Mouse (Mus musculus): ENCODE measurements around the gene Pmm2. TPM values are rescaled to one million over a fixed set of nuclear protein-coding genes. Genes with fewer than 3 reads are reported as not detected.

Pmm2 gene
- polyA plus RNA-seq, 1 experiment from 2014 or later = 58.7 TPM

GRCm38 (mm10) chr16:8630419-8630818, 7.1 kb upstream of the Pmm2 start:
- Histone ChIP-seq H3K4me3 (no peak overlapping the region), H3K27ac (replicated peaks) (no peak overlapping the region), H3K4me1 (peaks cover 3% of the 10 kb centered on the region; the same call in 1 of the 2 replicates), H3K27me3 (replicated peaks; ENCODE audit: low read depth, poor library complexity, severe bottlenecking) (no peaks in the 10 kb centered on the region), H3K36me3 (replicated peaks) (peaks cover 46% of the 10 kb centered on the region), H3K9me3 (no peaks in the 10 kb centered on the region)
- no peak for DNase-seq (ENCODE audit: low spot score)
- 87% methylated on average over 2 of the region's 2 CpGs for WGBS

DNA sequence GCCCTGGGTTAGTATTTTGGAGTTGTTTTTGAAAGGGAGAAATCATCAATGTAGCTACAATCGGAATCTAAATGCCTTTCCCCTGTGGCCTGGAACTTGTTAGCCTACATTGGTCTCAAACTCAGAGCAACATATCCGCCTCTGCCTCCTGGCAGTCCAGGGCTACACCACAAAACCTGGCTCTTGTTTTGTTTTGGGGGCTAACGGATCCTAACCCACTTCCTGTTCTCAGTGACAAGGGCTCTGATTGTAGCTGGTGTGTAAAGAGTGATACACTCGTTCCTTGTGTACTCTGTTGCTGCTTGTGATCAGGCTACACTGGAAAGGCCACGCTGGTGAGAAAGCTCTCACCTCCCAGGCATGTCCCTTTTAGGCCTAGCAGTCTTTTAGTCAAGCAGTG, 6.0 kb upstream of the Pmm2 start:
- H3K4me1 ChIP-seq = peaks cover 12% of the 10 kb centered on the region
- WGBS = 84% methylated on average over 5 of the region's 5 CpGs
- no peaks in the 10 kb centered on the region for H3K9me3 ChIP-seq
- peaks cover 53% of the 10 kb centered on the region for H3K36me3 ChIP-seq (replicated peaks)
- DNase-seq (ENCODE audit: low spot score) = no peak
- no peak overlapping the region for H3K27ac ChIP-seq (replicated peaks)
- no peak overlapping the region for H3K4me3 ChIP-seq
- H3K27me3 ChIP-seq (replicated peaks; ENCODE audit: low read depth, poor library complexity, severe bottlenecking) = no peaks in the 10 kb centered on the region

DNA sequence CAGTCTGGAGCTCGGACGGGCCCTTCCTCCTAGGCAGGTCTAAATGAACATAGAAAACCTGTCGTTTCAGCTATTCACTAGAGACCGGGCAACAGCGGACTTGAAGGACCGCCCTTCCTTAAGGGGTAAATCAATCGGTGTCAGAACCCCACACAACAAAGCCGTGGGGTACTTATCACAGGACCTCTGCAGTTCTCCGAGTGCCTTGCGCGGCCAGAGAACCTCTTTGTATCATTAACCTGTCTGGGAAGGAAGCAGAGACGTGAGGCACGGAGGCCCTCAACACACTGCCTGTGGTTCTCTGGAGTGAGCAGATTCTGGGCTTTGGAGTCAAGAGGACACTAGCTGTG, 632 bp upstream of the Pmm2 start:
- peak overlapping the region; percentile 93 for H3K27ac ChIP-seq (replicated peaks)
- H3K4me3 ChIP-seq = peak overlapping the region; percentile 75
- peaks cover 49% of the 10 kb centered on the region for H3K36me3 ChIP-seq (replicated peaks)
- no peaks in the 10 kb centered on the region for H3K9me3 ChIP-seq
- peaks cover 24% of the 10 kb centered on the region for H3K4me1 ChIP-seq
- no peaks in the 10 kb centered on the region for H3K27me3 ChIP-seq (replicated peaks; ENCODE audit: low read depth, poor library complexity, severe bottlenecking)
- WGBS = under 1% methylated on average over 13 of the region's 13 CpGs
- no peak for DNase-seq (ENCODE audit: low spot score)

DNA sequence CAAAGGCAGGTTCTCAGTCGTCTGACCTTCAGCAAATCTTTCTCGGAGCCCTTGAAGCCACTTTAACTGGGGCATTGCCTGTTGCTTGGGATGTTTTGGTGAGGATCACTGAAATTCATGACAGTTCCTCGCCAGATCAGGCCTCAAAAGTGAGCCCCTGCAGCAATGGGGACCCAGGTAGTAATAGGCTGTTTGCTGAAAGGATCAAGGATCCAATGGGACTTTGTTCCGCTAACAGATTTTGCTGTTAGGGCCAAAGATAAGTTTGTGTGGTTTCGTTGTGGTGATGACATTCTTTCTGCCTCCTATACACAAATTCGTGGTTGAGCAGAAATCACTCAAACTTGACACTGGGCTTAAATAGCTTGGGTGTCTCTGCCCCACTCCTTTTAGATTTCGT, 657 bp downstream of the Pmm2 start:
- no peaks in the 10 kb centered on the region for H3K9me3 ChIP-seq
- peak overlapping the region; percentile 75 for H3K4me3 ChIP-seq
- WGBS = 45% methylated on average over 7 of the region's 7 CpGs
- DNase-seq (ENCODE audit: low spot score) = no peak
- H3K4me1 ChIP-seq = peaks cover 24% of the 10 kb centered on the region
- peaks cover 48% of the 10 kb centered on the region for H3K36me3 ChIP-seq (replicated peaks)
- peak overlapping the region; percentile 93 for H3K27ac ChIP-seq (replicated peaks)
- no peaks in the 10 kb centered on the region for H3K27me3 ChIP-seq (replicated peaks; ENCODE audit: low read depth, poor library complexity, severe bottlenecking)

GRCm38 (mm10) chr16:8639466-8640191, 2.2 kb downstream of the Pmm2 start:
- H3K27ac ChIP-seq (replicated peaks) = no peak overlapping the region
- H3K36me3 ChIP-seq (replicated peaks) = peaks cover 52% of the 10 kb centered on the region
- no peaks in the 10 kb centered on the region for H3K27me3 ChIP-seq (replicated peaks; ENCODE audit: low read depth, poor library complexity, severe bottlenecking)
- DNase-seq (ENCODE audit: low spot score) = no peak
- H3K4me3 ChIP-seq = no peak overlapping the region
- peaks cover 24% of the 10 kb centered on the region for H3K4me1 ChIP-seq
- WGBS = 90% methylated on average over 11 of the region's 11 CpGs
- H3K9me3 ChIP-seq = no peaks in the 10 kb centered on the region

DNA sequence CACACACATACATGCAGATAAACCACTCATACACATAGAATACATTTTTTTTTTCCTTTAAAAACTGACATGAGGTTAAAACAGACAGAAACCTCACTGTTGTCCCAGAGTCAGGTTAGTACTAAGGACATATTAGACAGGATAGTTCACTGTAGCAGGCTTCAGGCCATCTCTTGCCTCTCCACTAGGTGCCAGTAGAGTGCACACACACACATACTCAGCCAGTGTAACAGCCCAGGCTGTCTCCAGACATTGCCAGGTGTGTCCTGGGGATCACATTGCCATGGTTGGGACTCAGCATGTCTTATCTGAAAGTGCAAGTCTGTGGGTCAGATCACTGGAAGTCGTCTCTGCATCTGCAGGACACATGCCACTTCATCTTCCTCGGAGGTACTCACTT, 6.4 kb downstream of the Pmm2 start:
- Histone ChIP-seq H3K4me3 (no peak overlapping the region), H3K4me1 (peaks cover 4% of the 10 kb centered on the region; the same call in 1 of the 2 replicates), H3K36me3 (replicated peaks) (peaks cover 77% of the 10 kb centered on the region), H3K27me3 (replicated peaks; ENCODE audit: low read depth, poor library complexity, severe bottlenecking) (no peaks in the 10 kb centered on the region), H3K27ac (replicated peaks) (no peak overlapping the region), H3K9me3 (no peaks in the 10 kb centered on the region)
- WGBS = 77% methylated on average over 2 of the region's 2 CpGs
- peak; percentile 37 for DNase-seq (ENCODE audit: low spot score)

- Histone ChIP-seq H3K9me3 (no peaks in the 10 kb centered on the region), H3K4me3 (no peak overlapping the region), H3K27ac (replicated peaks) (no peak overlapping the region), H3K4me1 (no peaks in the 10 kb centered on the region), H3K27me3 (replicated peaks; ENCODE audit: low read depth, poor library complexity, severe bottlenecking) (no peaks in the 10 kb centered on the region), H3K36me3 (replicated peaks) (peaks cover 93% of the 10 kb centered on the region)
- WGBS = 79% methylated on average over 6 of the region's 6 CpGs
- DNase-seq (ENCODE audit: low spot score) = no peak
Measured at GRCm38 (mm10) chr16:8645546-8645945, 8.1 kb downstream of the Pmm2 start.

GRCm38 (mm10) chr16:8650007-8650406, 12.5 kb downstream of the Pmm2 start:
- no peak overlapping the region for H3K4me3 ChIP-seq
- DNase-seq (ENCODE audit: low spot score) = no peak
- H3K36me3 ChIP-seq (replicated peaks) = peaks cover 97% of the 10 kb centered on the region
- H3K4me1 ChIP-seq = no peaks in the 10 kb centered on the region
- H3K27me3 ChIP-seq (replicated peaks; ENCODE audit: low read depth, poor library complexity, severe bottlenecking) = no peaks in the 10 kb centered on the region
- 89% methylated on average over 3 of the region's 3 CpGs for WGBS
- no peaks in the 10 kb centered on the region for H3K9me3 ChIP-seq
- H3K27ac ChIP-seq (replicated peaks) = no peak overlapping the region

DNA sequence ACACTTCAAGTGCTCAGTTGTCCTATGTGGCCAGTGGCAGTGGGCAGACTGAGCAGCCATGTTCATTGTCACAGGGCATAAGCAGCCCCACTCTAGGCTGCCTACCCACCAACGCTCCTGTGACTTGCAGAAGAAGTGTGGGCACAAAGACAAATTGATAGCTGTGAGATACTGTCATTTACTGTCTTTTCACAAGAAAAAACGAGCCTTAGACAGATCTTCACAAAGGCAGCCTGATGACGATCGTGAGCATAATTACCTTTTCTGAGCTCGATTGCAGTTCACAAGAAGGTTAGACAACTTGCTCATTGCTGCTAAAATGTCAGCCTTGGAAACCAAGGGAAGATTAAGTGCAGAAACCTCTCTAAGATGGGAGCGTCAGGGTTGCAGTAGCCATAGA, 17.6 kb downstream of the Pmm2 start:
- Histone ChIP-seq H3K27me3 (replicated peaks; ENCODE audit: low read depth, poor library complexity, severe bottlenecking) (no peaks in the 10 kb centered on the region), H3K9me3 (no peaks in the 10 kb centered on the region), H3K27ac (replicated peaks) (no peak overlapping the region), H3K36me3 (replicated peaks) (peaks cover 96% of the 10 kb centered on the region), H3K4me3 (no peak overlapping the region), H3K4me1 (no peaks in the 10 kb centered on the region)
- no peak for DNase-seq (ENCODE audit: low spot score)
- 90% methylated on average over 6 of the region's 6 CpGs for WGBS

DNA sequence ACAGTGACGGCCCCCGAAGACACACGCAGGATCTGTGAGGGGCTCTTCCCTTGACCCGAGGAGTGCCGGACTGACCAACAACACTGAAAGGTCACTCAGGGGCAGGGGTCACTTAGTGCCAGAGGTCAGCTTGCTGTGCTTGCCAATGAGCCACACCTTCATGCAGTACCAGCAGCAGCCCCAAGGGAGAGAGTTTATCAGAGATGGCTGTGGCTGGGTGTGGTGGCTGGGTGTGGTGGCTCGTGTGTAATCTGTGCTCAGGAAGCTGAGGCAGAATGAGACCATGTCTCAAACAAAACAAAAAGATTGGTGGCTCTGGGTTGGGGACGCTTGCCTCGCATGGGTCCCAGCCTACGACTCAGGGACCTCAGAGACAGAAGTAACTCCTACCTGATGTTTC, 18.1 kb downstream of the Pmm2 start:
- WGBS = 79% methylated on average over 9 of the region's 9 CpGs
- H3K27ac ChIP-seq (replicated peaks) = no peak overlapping the region
- no peaks in the 10 kb centered on the region for H3K9me3 ChIP-seq
- no peaks in the 10 kb centered on the region for H3K27me3 ChIP-seq (replicated peaks; ENCODE audit: low read depth, poor library complexity, severe bottlenecking)
- peaks cover 97% of the 10 kb centered on the region for H3K36me3 ChIP-seq (replicated peaks)
- no peak overlapping the region for H3K4me3 ChIP-seq
- no peaks in the 10 kb centered on the region for H3K4me1 ChIP-seq
- DNase-seq (ENCODE audit: low spot score) = no peak

DNA sequence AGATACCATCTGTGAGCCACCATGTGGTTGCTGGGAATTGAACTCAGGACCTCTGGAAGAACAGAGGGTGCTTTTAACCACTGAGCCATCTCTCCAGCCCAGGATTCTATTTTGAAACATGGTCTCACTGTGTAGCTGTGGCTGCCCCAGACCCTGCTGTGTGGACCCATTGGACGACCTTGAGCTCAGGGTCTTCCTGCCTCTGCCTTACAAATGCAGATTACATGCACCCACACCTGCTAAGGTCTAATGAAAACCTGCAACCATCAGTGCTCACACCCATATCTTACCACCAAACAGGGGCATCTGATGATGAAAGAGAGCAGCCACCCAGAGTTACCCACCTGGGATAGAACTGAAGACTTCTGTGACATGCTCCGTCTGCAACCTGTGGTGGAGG, 18.8 kb downstream of the Pmm2 start:
- H3K9me3 ChIP-seq = no peaks in the 10 kb centered on the region
- H3K36me3 ChIP-seq (replicated peaks) = peaks cover 97% of the 10 kb centered on the region
- no peak overlapping the region for H3K4me3 ChIP-seq
- H3K27ac ChIP-seq (replicated peaks) = no peak overlapping the region
- DNase-seq (ENCODE audit: low spot score) = no peak
- no peaks in the 10 kb centered on the region for H3K27me3 ChIP-seq (replicated peaks; ENCODE audit: low read depth, poor library complexity, severe bottlenecking)
- H3K4me1 ChIP-seq = no peaks in the 10 kb centered on the region
- WGBS = 87% methylated on average over 2 of the region's 2 CpGs

- WGBS = 84% methylated on average over 4 of the region's 4 CpGs
- Histone ChIP-seq H3K4me3 (no peak overlapping the region), H3K27me3 (replicated peaks; ENCODE audit: low read depth, poor library complexity, severe bottlenecking) (no peaks in the 10 kb centered on the region), H3K36me3 (replicated peaks) (peaks cover 98% of the 10 kb centered on the region), H3K27ac (replicated peaks) (no peak overlapping the region), H3K9me3 (no peaks in the 10 kb centered on the region), H3K4me1 (no peaks in the 10 kb centered on the region)
- DNase-seq (ENCODE audit: low spot score) = no peak
Measured at GRCm38 (mm10) chr16:8658349-8658748, 20.9 kb downstream of the Pmm2 start.

DNA sequence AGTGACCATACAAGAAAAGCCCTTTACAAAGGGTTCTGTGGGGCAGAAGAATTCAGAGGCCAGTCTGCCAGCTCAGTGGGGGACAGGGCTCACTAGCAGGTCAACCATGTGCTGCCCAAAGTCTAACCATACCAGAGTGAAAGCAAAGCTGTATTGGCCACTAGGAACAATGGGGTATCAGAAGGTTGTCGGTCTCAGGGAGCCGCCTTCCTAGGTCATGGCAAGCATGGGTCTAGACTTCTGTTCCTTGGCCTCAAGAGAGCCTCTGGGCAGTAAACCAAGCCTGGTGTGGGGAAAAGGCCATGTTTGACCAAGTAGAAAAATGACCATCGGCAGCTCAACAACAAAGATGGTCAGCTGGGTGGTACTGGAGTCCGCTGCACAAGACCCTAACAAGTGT, 21.3 kb downstream of the Pmm2 start:
- H3K9me3 ChIP-seq = no peaks in the 10 kb centered on the region
- H3K27me3 ChIP-seq (replicated peaks; ENCODE audit: low read depth, poor library complexity, severe bottlenecking) = no peaks in the 10 kb centered on the region
- no peak for DNase-seq (ENCODE audit: low spot score)
- no peak overlapping the region for H3K27ac ChIP-seq (replicated peaks)
- H3K4me3 ChIP-seq = no peak overlapping the region
- no peaks in the 10 kb centered on the region for H3K4me1 ChIP-seq
- H3K36me3 ChIP-seq (replicated peaks) = peaks cover 98% of the 10 kb centered on the region
- 91% methylated on average over 4 of the region's 4 CpGs for WGBS

All from embryonic facial prominence, embryonic 10.5 days (tissue).